Mouse (Mus musculus): ENCODE data around the gene Rgs3.

DNA sequence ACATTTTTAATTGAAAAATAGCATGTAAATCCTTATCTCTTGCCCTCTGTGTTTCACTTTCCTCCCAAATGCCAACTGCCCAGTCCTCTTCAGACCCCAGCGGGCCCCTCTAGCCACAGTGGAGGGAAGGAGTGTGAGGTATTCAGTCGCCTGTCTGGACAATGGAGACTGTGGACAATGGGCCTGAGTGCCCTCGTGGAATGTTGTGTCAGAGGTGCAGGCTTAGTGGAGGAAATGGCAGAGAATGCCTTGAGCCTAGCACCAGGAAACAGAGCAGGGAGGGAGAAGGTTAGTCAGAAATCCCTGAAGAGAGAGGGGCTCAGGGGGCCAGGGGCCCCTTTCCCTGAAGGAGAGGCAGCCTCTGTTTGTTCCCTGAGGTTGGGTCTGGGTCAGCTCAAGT is 182.0 kb downstream of the Rgs3 start:
- TF ChIP-seq CTCF (IDR thresholded peaks at IDR 0.05; ENCODE audit: borderline replicate concordance, insufficient read depth, low read length) (no peak), POLR2A (IDR thresholded peaks at IDR 0.05; ENCODE audit: low read depth, low read length) (no peak)
